Mouse (Mus musculus): ENCODE measurements around the gene Vmn1r181. TPM values are rescaled to one million over a fixed set of nuclear protein-coding genes. Genes with fewer than 3 reads are reported as not detected.
"Not testable (repeated sequence)": the region's sequence is repeated elsewhere in the genome, so short reads cannot be mapped to it uniquely, and the experiment has no call there.

Gene Vmn1r181
- not detected in 2 replicates for polyA plus RNA-seq (2015; fragmentation: Nextera tagmentation; extraction: Ambion mirVana)

DNA sequence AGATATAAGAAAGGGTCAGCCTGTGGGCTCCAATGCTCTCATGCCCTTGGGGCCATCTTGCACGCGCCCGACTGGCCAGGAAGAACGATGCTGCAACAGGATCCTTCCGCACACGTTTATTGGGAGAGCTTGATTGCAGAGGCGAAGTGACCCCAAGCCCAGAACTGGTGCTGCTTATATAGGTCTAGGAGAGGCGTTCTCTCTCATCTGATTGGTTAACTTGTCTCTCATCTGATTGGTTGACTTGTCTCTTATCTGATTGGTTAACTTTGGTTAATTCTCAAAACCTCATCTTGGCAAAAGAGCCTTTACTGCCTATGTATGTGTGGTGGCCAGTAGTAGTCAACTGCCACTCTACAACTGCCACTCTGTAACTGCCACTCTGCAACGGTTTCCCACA lies at the start of gene Vmn1r181:
Gene Vmn1r181, plus strand, starts transcription at position 301 of the 400 bp plus-strand sequence.
- not testable (repeated sequence) for H3K9ac ChIP-seq; H3K36me3 ChIP-seq; H3K4me2 ChIP-seq; H3K4me1 ChIP-seq; ATAC-seq (ENCODE audit: insufficient number of reproducible peaks, insufficient read depth, low FRiP score, low TSS enrichment, low read depth); H3K27me3 ChIP-seq; H3K27ac ChIP-seq; H3K9me3 ChIP-seq; H3K4me3 ChIP-seq
- WGBS: 83% methylated on average over 9 of the region's 9 CpGs

DNA sequence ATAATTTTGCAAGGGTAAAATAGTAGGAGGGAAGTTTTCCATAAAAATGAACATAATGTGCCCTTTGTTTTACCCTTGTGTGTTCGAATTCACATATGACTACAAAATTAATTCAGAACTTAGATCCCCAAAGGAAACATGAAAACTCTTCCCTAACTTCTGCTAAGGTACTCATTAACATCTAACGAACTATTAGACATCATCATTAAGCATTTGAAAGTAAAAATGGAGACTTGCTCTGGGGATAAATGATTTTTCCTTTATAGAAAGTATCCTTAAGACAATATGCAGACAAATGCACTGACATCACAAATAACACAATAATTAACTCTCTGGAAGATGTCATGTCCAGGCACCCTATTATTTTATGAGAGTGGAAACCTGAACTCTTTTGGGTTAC lies 47.7 kb upstream of the Vmn1r181 start, which contains the start of gene Vmn1r179:
Gene Vmn1r179, plus strand, starts transcription at position 301 of the 400 bp plus-strand sequence.
- H3K27me3 ChIP-seq: no peaks in the 10 kb centered on the region
- no peaks in the 10 kb centered on the region for H3K36me3 ChIP-seq
- H3K4me1 ChIP-seq: no peaks in the 10 kb centered on the region
- H3K4me3 ChIP-seq: no peak within 1 kb of the TSS
- H3K4me2 ChIP-seq: no peak within 1 kb of the TSS
- no peaks in the 10 kb centered on the region; the same call in 1 of the 2 replicates for H3K9me3 ChIP-seq
- no peak for ATAC-seq (ENCODE audit: insufficient number of reproducible peaks, insufficient read depth, low FRiP score, low TSS enrichment, low read depth)
- 37% methylated on average over 2 of the region's 2 CpGs for WGBS
- H3K27ac ChIP-seq: no peak within 1 kb of the TSS
- H3K9ac ChIP-seq: no peak within 1 kb of the TSS

DNA sequence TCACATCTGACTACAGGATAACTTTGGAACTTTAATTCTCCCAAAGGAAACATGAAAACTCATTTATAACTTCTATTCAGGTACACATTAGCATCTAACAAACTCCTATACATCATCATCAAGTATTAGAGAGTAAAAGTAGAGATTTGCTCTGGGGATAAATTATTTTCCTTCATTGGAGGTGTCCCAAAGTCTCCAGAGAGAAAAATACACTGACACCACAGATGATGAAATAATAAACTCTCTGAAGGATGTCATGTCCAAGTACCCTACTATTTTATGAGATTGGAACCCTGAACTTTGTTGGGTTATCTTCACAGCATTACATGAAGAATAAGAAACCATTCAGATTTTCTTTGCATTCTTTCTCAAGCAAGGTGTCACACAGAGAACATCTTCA lies 24.1 kb upstream of the Vmn1r181 start, which contains the start of gene Vmn1r180:
Gene Vmn1r180, plus strand, starts transcription at position 301 of the 400 bp plus-strand sequence.
- no peak within 1 kb of the TSS for H3K9ac ChIP-seq
- H3K27me3 ChIP-seq: no peaks in the 10 kb centered on the region
- no peak within 1 kb of the TSS for H3K27ac ChIP-seq
- ATAC-seq (ENCODE audit: insufficient number of reproducible peaks, insufficient read depth, low FRiP score, low TSS enrichment, low read depth): no peak
- H3K4me3 ChIP-seq: no peak within 1 kb of the TSS
- H3K4me1 ChIP-seq: no peaks in the 10 kb centered on the region
- H3K4me2 ChIP-seq: no peak within 1 kb of the TSS
- H3K9me3 ChIP-seq: peaks cover 15% of the 10 kb centered on the region
- no peaks in the 10 kb centered on the region for H3K36me3 ChIP-seq

DNA sequence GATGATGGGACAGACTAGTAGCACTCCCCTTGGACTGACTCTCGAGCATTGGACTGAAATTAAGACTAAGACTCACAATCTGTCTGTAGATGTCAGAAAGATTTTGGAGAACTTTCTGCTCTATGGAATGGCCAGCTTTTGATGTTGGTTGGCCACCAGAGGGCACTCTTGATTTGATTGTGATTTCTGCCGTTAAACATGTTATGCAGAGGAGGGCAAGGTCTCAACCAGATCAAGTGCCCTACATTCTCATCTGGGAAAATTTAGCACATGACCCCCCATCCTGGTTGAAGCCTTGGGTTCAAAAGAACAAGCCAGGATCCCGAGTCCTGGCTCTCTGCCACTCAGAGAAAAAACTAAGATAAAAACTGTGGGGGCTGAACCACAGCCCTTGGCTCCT lies 6.4 kb upstream of the Vmn1r181 start:
- not testable (repeated sequence) for H3K4me2 ChIP-seq; H3K27ac ChIP-seq; H3K9me3 ChIP-seq; H3K27me3 ChIP-seq; H3K4me1 ChIP-seq; H3K9ac ChIP-seq; H3K4me3 ChIP-seq; ATAC-seq (ENCODE audit: insufficient number of reproducible peaks, insufficient read depth, low FRiP score, low TSS enrichment, low read depth); H3K36me3 ChIP-seq
- 48% methylated on average over 3 of the region's 3 CpGs for WGBS

DNA sequence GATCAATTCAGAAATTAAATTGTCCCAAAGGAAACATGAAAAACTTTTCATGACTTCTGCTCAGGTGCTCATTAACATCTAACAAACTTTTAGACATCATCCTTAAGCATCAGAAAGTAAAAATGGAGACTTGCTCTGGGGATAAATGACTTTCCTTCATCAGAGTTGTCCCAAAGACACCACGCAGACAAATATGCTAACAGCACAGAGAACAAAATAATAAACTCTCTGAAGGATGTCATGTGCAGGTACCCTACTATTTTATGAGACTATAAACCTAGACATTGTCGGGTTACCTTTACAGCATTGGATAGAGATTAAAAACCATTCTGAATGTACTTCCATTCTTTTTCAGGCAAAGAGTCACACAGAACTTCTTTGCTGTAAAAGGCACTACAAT lies 27.0 kb downstream of the Vmn1r181 start, which contains the start of gene V1rd19:
Gene V1rd19, plus strand, starts transcription at position 301 of the 400 bp plus-strand sequence.
- no peak within 1 kb of the TSS for H3K27ac ChIP-seq
- no peak for ATAC-seq (ENCODE audit: insufficient number of reproducible peaks, insufficient read depth, low FRiP score, low TSS enrichment, low read depth)
- no peak within 1 kb of the TSS for H3K9ac ChIP-seq
- 71% methylated on average over 2 of the region's 2 CpGs for WGBS
- no peaks in the 10 kb centered on the region for H3K27me3 ChIP-seq
- no peaks in the 10 kb centered on the region; the same call in 1 of the 2 replicates for H3K9me3 ChIP-seq
- H3K36me3 ChIP-seq: no peaks in the 10 kb centered on the region
- no peak within 1 kb of the TSS for H3K4me2 ChIP-seq
- no peak within 1 kb of the TSS for H3K4me3 ChIP-seq
- no peaks in the 10 kb centered on the region for H3K4me1 ChIP-seq

Other genes with a start within 250 kb of the Vmn1r181 start
- not detected in 2 replicates for gene Vmn1r174, start 222.3 kb upstream of the Vmn1r181 start, polyA plus RNA-seq (2015; fragmentation: Nextera tagmentation; extraction: Ambion mirVana)
- not detected in 2 replicates for gene Vmn1r175, start 164.0 kb upstream of the Vmn1r181 start, polyA plus RNA-seq (2015; fragmentation: Nextera tagmentation; extraction: Ambion mirVana)
- gene Vmn1r176, start 137.2 kb upstream of the Vmn1r181 start, polyA plus RNA-seq (2015; fragmentation: Nextera tagmentation; extraction: Ambion mirVana): not detected in 2 replicates
- not detected in 2 replicates for gene Vmn1r177, start 108.2 kb upstream of the Vmn1r181 start, polyA plus RNA-seq (2015; fragmentation: Nextera tagmentation; extraction: Ambion mirVana)
- gene Vmn1r178, start 82.6 kb upstream of the Vmn1r181 start, polyA plus RNA-seq (2015; fragmentation: Nextera tagmentation; extraction: Ambion mirVana): not detected in 2 replicates
- not detected in 2 replicates for gene Vmn1r179, start 47.6 kb upstream of the Vmn1r181 start, polyA plus RNA-seq (2015; fragmentation: Nextera tagmentation; extraction: Ambion mirVana)
- not detected in 2 replicates for gene Vmn1r180, start 24.0 kb upstream of the Vmn1r181 start, polyA plus RNA-seq (2015; fragmentation: Nextera tagmentation; extraction: Ambion mirVana)
- not detected in 2 replicates for gene V1rd19, start 27.1 kb downstream of the Vmn1r181 start, polyA plus RNA-seq (2015; fragmentation: Nextera tagmentation; extraction: Ambion mirVana)
- gene Vmn1r183, start 78.6 kb downstream of the Vmn1r181 start, polyA plus RNA-seq (2015; fragmentation: Nextera tagmentation; extraction: Ambion mirVana): not detected in 2 replicates
- gene Zfp180, start 107.3 kb downstream of the Vmn1r181 start, polyA plus RNA-seq (2015; fragmentation: Nextera tagmentation; extraction: Ambion mirVana): 23.8 and 25.4 TPM in 2 replicates
- 10.1 and 12.4 TPM in 2 replicates for gene Zfp112, start 137.7 kb downstream of the Vmn1r181 start, polyA plus RNA-seq (2015; fragmentation: Nextera tagmentation; extraction: Ambion mirVana)
- 18.8 and 21.9 TPM in 2 replicates for gene Zfp235, start 159.6 kb downstream of the Vmn1r181 start, polyA plus RNA-seq (2015; fragmentation: Nextera tagmentation; extraction: Ambion mirVana)
- gene Zfp114, start 200.4 kb downstream of the Vmn1r181 start, polyA plus RNA-seq (2015; fragmentation: Nextera tagmentation; extraction: Ambion mirVana): 7.2 and 9.4 TPM in 2 replicates
- gene Zfp111, start 236.8 kb downstream of the Vmn1r181 start, polyA plus RNA-seq (2015; fragmentation: Nextera tagmentation; extraction: Ambion mirVana): 10.8 and 12.4 TPM in 2 replicates